Mouse (Mus musculus) kidney, postnatal 25 days (tissue): ENCODE results near the gene Stard13.

Experiments
- DNase-seq, 2 experiments: peaks; one replicate each; pipeline ENCODE4 v3.0.0; 2021; ENCODE audit warnings: mixed read lengths in 2 of 2

Gene Stard13

DNA sequence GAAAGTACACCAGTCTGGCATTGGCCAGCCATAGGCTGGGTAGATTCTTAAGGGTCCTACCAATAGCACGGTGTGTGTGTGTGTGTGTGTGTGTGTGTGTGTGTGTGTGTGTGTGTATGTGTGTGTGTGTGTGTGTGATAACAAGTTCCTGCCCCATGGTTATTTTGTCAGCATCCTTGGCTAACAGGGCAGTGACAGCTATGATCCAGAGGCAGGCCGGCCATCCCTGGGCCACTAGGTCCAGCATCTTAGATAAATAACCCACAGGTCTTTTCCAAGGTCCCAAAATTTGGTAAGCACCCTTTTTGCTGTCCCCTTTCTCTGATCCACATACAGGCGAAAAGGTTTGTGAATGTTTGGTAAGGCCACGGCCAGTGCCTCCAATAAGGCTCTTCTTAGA, 231.6 kb downstream of the Stard13 start:
- no peak for DNase-seq

DNA sequence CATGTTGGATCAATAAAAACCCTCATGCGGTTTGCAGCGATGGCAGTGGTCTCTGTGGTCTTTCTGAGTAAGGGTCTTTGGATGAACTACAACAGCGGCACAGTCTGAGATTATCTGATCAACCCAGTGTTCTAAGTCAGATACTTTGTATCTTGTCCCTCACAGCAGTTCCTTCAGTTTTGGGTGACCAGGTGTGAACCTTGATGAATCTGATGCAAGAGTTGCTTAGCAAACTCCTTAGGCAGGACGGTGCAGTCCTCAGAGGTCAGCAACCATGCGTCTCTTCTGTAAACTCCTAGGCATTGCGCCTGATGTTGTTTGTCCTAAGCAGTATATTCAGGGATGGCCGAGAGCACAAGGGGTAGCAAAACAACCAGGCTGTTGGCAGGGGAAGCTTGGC, 232.5 kb downstream of the Stard13 start:
- no peak for DNase-seq

DNA sequence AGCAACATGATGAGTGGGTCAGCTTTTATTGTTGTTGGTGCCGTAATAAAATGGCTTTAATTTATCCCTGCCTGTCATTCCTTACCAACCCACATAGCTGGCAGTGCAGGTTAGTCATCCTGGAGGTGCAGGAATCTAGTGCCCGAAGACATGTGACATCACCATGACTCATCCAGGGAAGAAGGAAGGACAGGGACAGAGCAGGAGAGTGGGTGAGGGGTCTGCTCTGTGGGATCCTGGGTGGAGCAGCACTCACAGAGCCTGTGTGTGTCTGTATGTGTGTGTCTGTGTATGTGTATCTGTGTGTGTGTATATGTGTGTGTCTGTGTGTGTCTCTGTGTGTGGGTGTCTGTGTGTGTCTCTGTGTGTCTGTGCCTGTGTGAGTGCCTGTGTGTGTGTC, 237.1 kb downstream of the Stard13 start:
- DNase-seq = no peak

DNA sequence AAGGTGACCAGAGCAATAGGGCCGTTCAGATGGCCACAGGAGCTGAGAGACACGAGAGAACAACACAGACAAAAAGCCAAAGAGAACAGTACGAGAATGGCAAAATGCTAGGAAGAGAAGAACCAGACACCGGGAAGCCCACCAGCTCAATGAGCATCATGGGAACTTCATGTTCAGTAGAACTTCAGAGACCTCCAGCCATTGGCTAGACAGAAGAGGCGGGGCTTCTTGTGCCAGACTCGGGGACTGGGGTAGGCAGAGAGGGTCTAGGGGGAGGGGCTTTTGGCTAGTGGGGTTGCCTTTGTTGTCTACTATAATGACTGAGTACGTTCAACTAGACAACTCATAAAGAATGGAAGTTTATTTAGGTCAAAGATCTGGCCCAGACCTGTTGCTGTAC, 239.5 kb downstream of the Stard13 start:
- DNase-seq = no peak
